Mouse (Mus musculus) heart, postnatal 0 days (tissue): ENCODE data around the gene Dennd4a. TPM values are rescaled to one million over a fixed set of nuclear protein-coding genes. Genes with fewer than 3 reads are reported as not detected.

Experiments
- ATAC-seq: fragments of 200-750 bp; cut with Nextera tagmentation; 2 replicates; pipeline ENCODE4 v1.8.0; 2017; ENCODE audit warnings: low read depth, moderate number of reproducible peaks, moderate library complexity; ENCODE audit not compliant: insufficient read depth
- DNase-seq: peaks from one replicate; pipeline ENCODE4 v3.0.0-alpha.2; 2016; ENCODE audit warnings: low spot score
- H3K27ac ChIP-seq: fragments of 300-500 bp; sonication (generic); 2 replicates; pipeline ENCODE4 v1.5.1; 2014; ENCODE audit warnings: low read depth, mild to moderate bottlenecking
- H3K27me3 ChIP-seq: fragments of 300-500 bp; sonication (generic); 2 replicates; pipeline ENCODE4 v1.6.1; 2014; ENCODE audit warnings: low read length, mixed read lengths; ENCODE audit not compliant: control insufficient read depth, insufficient read depth
- H3K36me3 ChIP-seq: fragments of 300-500 bp; sonication (generic); replicated peaks from 2 replicates; pipeline ENCODE4 v1.6.1; 2014; ENCODE audit warnings: low read length, mixed read lengths; ENCODE audit not compliant: control insufficient read depth, insufficient read depth
- H3K4me1 ChIP-seq: fragments of 300-500 bp; sonication (generic); 2 replicates; pipeline ENCODE4 v1.6.1; 2014; ENCODE audit warnings: antibody characterized with exemption; ENCODE audit not compliant: control insufficient read depth, insufficient read depth
- H3K4me2 ChIP-seq: fragments of 300-500 bp; sonication (generic); 2 replicates; pipeline ENCODE4 v1.6.1; 2014; ENCODE audit warnings: low read depth, mild to moderate bottlenecking, low read length, moderate library complexity
- H3K4me3 ChIP-seq: fragments of 300-500 bp; sonication (generic); 2 replicates; pipeline ENCODE4 v1.5.1; 2014; ENCODE audit warnings: low read depth, low read length
- H3K9ac ChIP-seq: fragments of 300-500 bp; sonication (generic); replicated peaks from 2 replicates; pipeline ENCODE4 v1.6.1; 2014; ENCODE audit warnings: low read depth, low read length, mixed read lengths
- H3K9me3 ChIP-seq: fragments of 300-500 bp; sonication (generic); replicated peaks from 2 replicates; pipeline ENCODE4 v1.6.1; 2016; ENCODE audit warnings: low read length; ENCODE audit not compliant: control insufficient read depth
- CTCF ChIP-seq: IDR thresholded peaks from 2 replicates; pipeline ENCODE4 v1.5.1; 2016; ENCODE audit warnings: antibody characterized with exemption, control low read depth, low read depth
- EP300 ChIP-seq: IDR thresholded peaks from 2 replicates; pipeline ENCODE4 v1.6.1; 2016; ENCODE audit warnings: antibody characterized with exemption, low read depth
- WGBS: fragments of 180-500 bp; shearing (Covaris S2); extraction: QIAGEN DNeasy Blood & Tissue Kit; methylation state at CpG from one replicate; pipeline ENCODE4 v1.1.7; 2014; 5-methylcytosine and 5-hydroxymethylcytosine counted together
- polyA plus RNA-seq: library from polyadenylated mRNA; unstranded; fragments of >200 nt; fragmentation: Nextera tagmentation; extraction: Ambion mirVana; gene quantifications from 2 replicates; pipeline ENCODE4 v1.2.1, GENCODE M21; 2015
- total RNA-seq: library from RNA; depleted of rRNA; stranded (reverse); fragments of >200 nt; gene quantifications from 2 replicates; pipeline ENCODE4 v1.2.3, GENCODE M21; 2014; ENCODE audit warnings: low replicate concordance

Dennd4a gene
- total and polyA plus RNA-seq, 2 experiments from 2014 or later = 3.1 to 7.0 TPM

GRCm38 (mm10) chr9:64831760-64832159, 20.6 kb downstream of the Dennd4a start:
- Histone ChIP-seq H3K9ac (no peak overlapping the region), H3K4me2 (no peak overlapping the region), H3K27ac (no peak overlapping the region), H3K36me3 (peaks cover 5% of the 10 kb centered on the region; the same call in 1 of the 2 replicates), H3K9me3 (no peaks in the 10 kb centered on the region), H3K27me3 (no peaks in the 10 kb centered on the region), H3K4me3 (no peak overlapping the region), H3K4me1 (no peaks in the 10 kb centered on the region)
- TF ChIP-seq CTCF (no peak), EP300 (no peak)
- WGBS = 90% methylated on average over 2 of the region's 2 CpGs
- ATAC-seq = no peak
- DNase-seq = no peak

- DNase-seq = no peak
- no peak overlapping the region for H3K4me3 ChIP-seq
- no peak for TF ChIP-seq CTCF
- H3K9me3 ChIP-seq = no peaks in the 10 kb centered on the region
- WGBS = 86% methylated on average over 3 of the region's 3 CpGs
- no peaks in the 10 kb centered on the region for H3K4me1 ChIP-seq
- peaks cover 5% of the 10 kb centered on the region; the same call in 1 of the 2 replicates for H3K36me3 ChIP-seq
- no peak overlapping the region for H3K27ac ChIP-seq
- no peak for ATAC-seq
- no peaks in the 10 kb centered on the region for H3K27me3 ChIP-seq
- H3K9ac ChIP-seq = no peak overlapping the region
- H3K4me2 ChIP-seq = no peak overlapping the region
Measured at GRCm38 (mm10) chr9:64834418-64834817, 23.3 kb downstream of the Dennd4a start.

GRCm38 (mm10) chr9:64845355-64845754, 34.2 kb downstream of the Dennd4a start:
- H3K27me3 ChIP-seq = no peaks in the 10 kb centered on the region
- no peak overlapping the region for H3K9ac ChIP-seq
- no peaks in the 10 kb centered on the region for H3K9me3 ChIP-seq
- DNase-seq = no peak
- no peak overlapping the region for H3K27ac ChIP-seq
- 0 out of 2 replicates have a peak, but pooled peaks cover 4% of the 10 kb centered on the region for H3K36me3 ChIP-seq
- H3K4me1 ChIP-seq = no peaks in the 10 kb centered on the region
- no peak overlapping the region for H3K4me3 ChIP-seq
- TF ChIP-seq CTCF (no peak), EP300 (no peak)
- H3K4me2 ChIP-seq = no peak overlapping the region
- WGBS = 80% methylated on average over 4 of the region's 4 CpGs
- no peak for ATAC-seq

- no peaks in the 10 kb centered on the region for H3K9me3 ChIP-seq
- 75% methylated on average over 1 of the region's 1 CpGs for WGBS
- ATAC-seq (no peak), DNase-seq (no peak)
- H3K4me3 ChIP-seq = no peak overlapping the region
- H3K27me3 ChIP-seq = no peaks in the 10 kb centered on the region
- H3K4me2 ChIP-seq = no peak overlapping the region
- H3K9ac ChIP-seq = no peak overlapping the region
- H3K27ac ChIP-seq = no peak overlapping the region
- TF ChIP-seq EP300 = no peak
- no peaks in the 10 kb centered on the region for H3K4me1 ChIP-seq
- no peaks in the 10 kb centered on the region; the same call in none of the 2 replicates for H3K36me3 ChIP-seq
Measured at GRCm38 (mm10) chr9:64849548-64849947, 38.4 kb downstream of the Dennd4a start.

GRCm38 (mm10) chr9:64860083-64860482, 48.9 kb downstream of the Dennd4a start:
- Histone ChIP-seq H3K4me3 (no peak overlapping the region), H3K27ac (no peak overlapping the region), H3K4me1 (no peaks in the 10 kb centered on the region), H3K36me3 (peaks cover 15% of the 10 kb centered on the region), H3K9ac (no peak overlapping the region), H3K9me3 (no peaks in the 10 kb centered on the region), H3K4me2 (no peak overlapping the region), H3K27me3 (no peaks in the 10 kb centered on the region)
- TF ChIP-seq EP300 (no peak), CTCF (no peak)
- DNase-seq = no peak
- no peak for ATAC-seq

GRCm38 (mm10) chr9:64862687-64863086, 51.5 kb downstream of the Dennd4a start:
- Histone ChIP-seq H3K27me3 (no peaks in the 10 kb centered on the region), H3K4me2 (no peak overlapping the region), H3K9me3 (no peaks in the 10 kb centered on the region), H3K4me1 (no peaks in the 10 kb centered on the region), H3K36me3 (peaks cover 16% of the 10 kb centered on the region), H3K9ac (no peak overlapping the region), H3K27ac (no peak overlapping the region), H3K4me3 (no peak overlapping the region)
- TF ChIP-seq EP300 (no peak), CTCF (peak; percentile 21)
- DNase-seq (no peak), ATAC-seq (no peak)
- WGBS = 89% methylated on average over 2 of the region's 2 CpGs
